Mouse (Mus musculus): ENCODE data around the gene St3gal2. TPM values are rescaled to one million over a fixed set of nuclear protein-coding genes. Genes with fewer than 3 reads are reported as not detected.
A peak's percentile ranks its signal among the peaks of the same experiment; 100 is the strongest.
"Not testable (repeated sequence)": the region's sequence is repeated elsewhere in the genome, so short reads cannot be mapped to it uniquely, and the experiment has no call there.

St3gal2 gene
- polyA plus RNA-seq, 1 experiment from 2014 or later = 20.5 TPM

GRCm38 (mm10) chr8:110969910-110970770, 50.4 kb downstream of the St3gal2 start:
- peaks cover 27% of the 10 kb centered on the region for H3K36me3 ChIP-seq
- peak; percentile 94 for ATAC-seq (ENCODE audit: borderline replicate concordance, extremely low read depth, low FRiP score, low TSS enrichment)
- H3K4me1 ChIP-seq = peaks cover 19% of the 10 kb centered on the region
- WGBS = 7% methylated on average over 45 of the region's 45 CpGs
- no peaks in the 10 kb centered on the region for H3K27me3 ChIP-seq
- H3K4me3 ChIP-seq = peak overlapping the region; percentile 48
- peak overlapping the region; percentile 81 for H3K4me2 ChIP-seq
- no peaks in the 10 kb centered on the region for H3K9me3 ChIP-seq
- H3K27ac ChIP-seq = peak overlapping the region; percentile 25; the same call in 1 of the 2 replicates
- peak overlapping the region; percentile 55 for H3K9ac ChIP-seq

- 95% methylated on average over 8 of the region's 8 CpGs for WGBS
These were observed 56.8 kb downstream of the St3gal2 start for GRCm38 (mm10) chr8:110976532-110976931.

GRCm38 (mm10) chr8:110977987-110978386, 58.3 kb downstream of the St3gal2 start:
- 48% methylated on average over 2 of the region's 2 CpGs for WGBS
- H3K36me3 ChIP-seq = peaks cover 64% of the 10 kb centered on the region
- not testable (repeated sequence) for H3K27ac ChIP-seq, H3K9me3 ChIP-seq, H3K4me2 ChIP-seq, H3K27me3 ChIP-seq, H3K9ac ChIP-seq, H3K4me3 ChIP-seq, H3K4me1 ChIP-seq
- ATAC-seq (ENCODE audit: borderline replicate concordance, extremely low read depth, low FRiP score, low TSS enrichment) = peak; percentile 79; the same call in 1 of the 2 replicates

More at GRCm38 (mm10) chr8:110976532-110976931, 56.8 kb downstream of the St3gal2 start:
- H3K4me2 ChIP-seq; H3K9me3 ChIP-seq; H3K4me3 ChIP-seq; H3K9ac ChIP-seq; H3K27me3 ChIP-seq; H3K4me1 ChIP-seq; ATAC-seq (ENCODE audit: borderline replicate concordance, extremely low read depth, low FRiP score, low TSS enrichment); H3K27ac ChIP-seq: not testable (repeated sequence)
- H3K36me3 ChIP-seq = peaks cover 58% of the 10 kb centered on the region

GRCm38 (mm10) chr8:110981304-110981703, 61.6 kb downstream of the St3gal2 start:
- H3K27ac ChIP-seq = no peak overlapping the region
- H3K9me3 ChIP-seq = no peaks in the 10 kb centered on the region
- 79% methylated on average over 2 of the region's 2 CpGs for WGBS
- no peak overlapping the region for H3K9ac ChIP-seq
- H3K4me3 ChIP-seq = no peak overlapping the region
- no peak for ATAC-seq (ENCODE audit: borderline replicate concordance, extremely low read depth, low FRiP score, low TSS enrichment)
- H3K27me3 ChIP-seq = no peaks in the 10 kb centered on the region
- no peaks in the 10 kb centered on the region for H3K4me1 ChIP-seq
- H3K4me2 ChIP-seq = no peak overlapping the region
- peaks cover 72% of the 10 kb centered on the region for H3K36me3 ChIP-seq

- Histone ChIP-seq H3K9me3 (no peaks in the 10 kb centered on the region), H3K4me1 (no peaks in the 10 kb centered on the region), H3K36me3 (peaks cover 91% of the 10 kb centered on the region), H3K4me3 (no peak overlapping the region), H3K9ac (no peak overlapping the region), H3K27me3 (no peaks in the 10 kb centered on the region), H3K4me2 (no peak overlapping the region), H3K27ac (no peak overlapping the region)
- no peak for ATAC-seq (ENCODE audit: borderline replicate concordance, extremely low read depth, low FRiP score, low TSS enrichment)
- 81% methylated on average over 8 of the region's 8 CpGs for WGBS
These were observed 68.4 kb downstream of the St3gal2 start for GRCm38 (mm10) chr8:110987805-110988744.

GRCm38 (mm10) chr8:110990017-110990416, 70.3 kb downstream of the St3gal2 start:
- no peaks in the 10 kb centered on the region for H3K9me3 ChIP-seq
- no peaks in the 10 kb centered on the region for H3K27me3 ChIP-seq
- H3K4me3 ChIP-seq = no peak overlapping the region
- WGBS = 72% methylated on average over 9 of the region's 9 CpGs
- no peaks in the 10 kb centered on the region for H3K4me1 ChIP-seq
- ATAC-seq (ENCODE audit: borderline replicate concordance, extremely low read depth, low FRiP score, low TSS enrichment) = no peak
- no peak overlapping the region for H3K9ac ChIP-seq
- no peak overlapping the region for H3K4me2 ChIP-seq
- no peak overlapping the region for H3K27ac ChIP-seq
- peaks cover 72% of the 10 kb centered on the region for H3K36me3 ChIP-seq

- Histone ChIP-seq H3K27ac (peak overlapping the region; percentile 89), H3K4me1 (peaks cover 8% of the 10 kb centered on the region), H3K4me3 (peak overlapping the region; percentile 94), H3K4me2 (peak overlapping the region; percentile 65), H3K27me3 (no peaks in the 10 kb centered on the region), H3K9ac (peak overlapping the region; percentile 86), H3K36me3 (peaks cover 12% of the 10 kb centered on the region), H3K9me3 (no peaks in the 10 kb centered on the region)
- ATAC-seq (ENCODE audit: borderline replicate concordance, extremely low read depth, low FRiP score, low TSS enrichment) = no peak
- 32% methylated on average over 16 of the region's 16 CpGs for WGBS
These were observed 77.1 kb downstream of the St3gal2 start for GRCm38 (mm10) chr8:110996641-110997430.

- peak; percentile 92 for ATAC-seq (ENCODE audit: borderline replicate concordance, extremely low read depth, low FRiP score, low TSS enrichment)
These were observed 78.1 kb downstream of the St3gal2 start, which contains the start of gene Ddx19a for GRCm38 (mm10) chr8:110997547-110998531. Gene Ddx19a, minus strand, starts transcription at chr8:110997800.

GRCm38 (mm10) chr8:111010230-111010991, 90.7 kb downstream of the St3gal2 start:
- H3K27ac ChIP-seq = 0 out of 2 replicates have a peak overlapping the region, but pooled peaks have one; percentile 24
- H3K27me3 ChIP-seq, H3K4me3 ChIP-seq, H3K9ac ChIP-seq, H3K9me3 ChIP-seq, H3K4me2 ChIP-seq, H3K4me1 ChIP-seq: not testable (repeated sequence)
- WGBS = 62% methylated on average over 8 of the region's 10 CpGs
- ATAC-seq (ENCODE audit: borderline replicate concordance, extremely low read depth, low FRiP score, low TSS enrichment) = peak; percentile 78
- H3K36me3 ChIP-seq = peaks cover 34% of the 10 kb centered on the region

More at GRCm38 (mm10) chr8:110997547-110998531, 78.1 kb downstream of the St3gal2 start, which contains the start of gene Ddx19a:
- Histone ChIP-seq H3K9ac (peak within 1 kb of the TSS; percentile 86), H3K27me3 (no peaks in the 10 kb centered on the region), H3K4me2 (peak within 1 kb of the TSS; percentile 65), H3K4me3 (peak within 1 kb of the TSS; percentile 94), H3K9me3 (no peaks in the 10 kb centered on the region), H3K4me1 (peaks cover 8% of the 10 kb centered on the region), H3K36me3 (0 out of 2 replicates have a peak, but pooled peaks cover 4% of the 10 kb centered on the region), H3K27ac (peak within 1 kb of the TSS; percentile 89)
- WGBS = 3% methylated on average over 58 of the region's 58 CpGs
